Mouse (Mus musculus): ENCODE data around the gene Wwox. TPM values are rescaled to one million over a fixed set of nuclear protein-coding genes. Genes with fewer than 3 reads are reported as not detected.

The Wwox gene
- polyA plus RNA-seq, 1 experiment from 2014 or later: 20.2 TPM

DNA sequence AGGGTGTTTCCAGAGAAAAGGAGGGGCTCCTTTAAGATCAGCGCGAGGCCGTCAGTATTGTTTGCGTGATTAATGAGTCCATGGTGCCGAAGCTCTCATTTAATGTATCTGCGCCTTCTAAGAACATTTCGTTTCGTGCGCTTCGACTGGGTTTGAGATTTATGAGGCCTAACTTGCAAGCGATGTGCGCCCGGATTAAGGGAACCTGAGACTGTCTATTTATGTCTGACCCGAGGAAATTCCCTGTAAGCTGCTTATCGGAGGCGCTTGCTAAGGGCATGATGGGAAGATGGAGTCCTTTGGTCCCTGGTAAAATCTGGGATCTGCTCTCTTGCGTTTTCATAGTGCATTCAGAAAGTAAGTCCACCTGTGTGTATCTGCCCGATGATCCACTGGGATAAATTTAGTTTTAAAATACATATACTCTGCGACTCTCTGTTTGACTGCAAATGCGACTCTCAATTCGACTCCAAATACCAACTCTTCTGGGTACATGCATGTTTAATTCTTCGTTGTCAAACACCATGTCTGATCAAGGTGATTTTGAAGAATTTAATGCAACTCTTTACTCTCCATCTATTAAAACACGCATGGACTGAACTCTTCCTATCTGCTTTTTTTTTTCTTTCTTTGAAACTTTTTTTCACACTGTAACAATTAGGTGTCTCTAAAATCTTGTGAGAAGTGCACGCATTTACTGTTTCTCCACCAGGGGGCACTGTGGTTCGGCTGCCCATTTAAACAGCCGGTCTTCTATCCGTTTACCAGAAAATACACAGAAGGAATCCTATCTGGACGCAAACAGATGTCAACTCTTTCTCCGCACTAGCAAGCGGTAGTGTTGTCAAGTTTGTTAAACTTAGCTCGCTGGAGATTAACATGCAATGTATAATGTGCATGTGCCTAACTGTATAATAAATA is 331.7 kb downstream of the Wwox start:
- whole genome bisulfite sequencing: 18% methylated on average over 31 of the region's 31 CpGs
- no peak; the same call in 1 of the 2 replicates for ATAC-seq (ENCODE audit: low FRiP score, low TSS enrichment)
- Histone ChIP-seq H3K27me3 (ENCODE audit: insufficient read depth, low read length) (no peaks in the 10 kb centered on the region; the same call in none of the 2 replicates), H3K36me3 (ENCODE audit: insufficient read depth, low read length) (no peaks in the 10 kb centered on the region), H3K4me2 (replicated peaks; ENCODE audit: low read depth, low read length) (peak overlapping the region; percentile 53), H3K4me1 (ENCODE audit: insufficient read depth, low read length) (peaks cover 41% of the 10 kb centered on the region), H3K9ac (replicated peaks; ENCODE audit: low read length) (peak overlapping the region; percentile 24; the same call in 1 of the 2 replicates), H3K27ac (ENCODE audit: low read length) (no peak overlapping the region), H3K4me3 (ENCODE audit: low read length) (peak overlapping the region; percentile 28), H3K9me3 (ENCODE audit: low read length) (no peaks in the 10 kb centered on the region)

DNA sequence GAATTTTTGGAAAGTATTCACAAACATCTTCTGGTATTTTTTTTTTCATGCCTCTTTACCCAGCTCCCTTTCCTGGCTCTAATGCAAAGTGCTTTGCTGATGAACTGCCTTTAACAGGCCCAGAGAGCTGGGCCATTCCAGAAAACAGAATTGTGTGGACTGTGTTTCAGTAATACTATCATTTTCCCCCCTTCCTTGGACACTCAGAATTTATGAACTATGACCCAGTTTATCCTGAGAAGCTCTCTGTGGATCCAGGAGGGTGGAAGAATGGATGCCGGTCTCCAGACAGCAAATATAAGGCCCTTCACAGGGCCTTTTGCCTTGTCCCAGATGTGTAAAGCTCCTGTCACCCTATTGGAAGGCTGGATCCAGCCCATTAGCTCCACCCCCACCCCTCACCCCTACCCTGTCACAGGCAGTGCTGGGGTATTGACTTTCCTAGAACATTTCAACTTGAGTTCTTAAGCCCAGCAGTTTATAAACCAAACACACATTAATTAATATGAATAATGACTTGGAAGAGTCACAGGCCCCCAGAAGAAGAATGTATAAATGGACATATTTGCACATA is 332.9 kb downstream of the Wwox start:
- no peak overlapping the region for H3K4me2 ChIP-seq (replicated peaks; ENCODE audit: low read depth, low read length)
- H3K36me3 ChIP-seq (ENCODE audit: insufficient read depth, low read length): no peaks in the 10 kb centered on the region
- peak overlapping the region; percentile 70; the same call in 1 of the 2 replicates for H3K27ac ChIP-seq (ENCODE audit: low read length)
- no peaks in the 10 kb centered on the region; the same call in none of the 2 replicates for H3K27me3 ChIP-seq (ENCODE audit: insufficient read depth, low read length)
- peaks cover 42% of the 10 kb centered on the region for H3K4me1 ChIP-seq (ENCODE audit: insufficient read depth, low read length)
- H3K9me3 ChIP-seq (ENCODE audit: low read length): no peaks in the 10 kb centered on the region
- H3K9ac ChIP-seq (replicated peaks; ENCODE audit: low read length): no peak overlapping the region
- peak; percentile 50; the same call in 1 of the 2 replicates for ATAC-seq (ENCODE audit: low FRiP score, low TSS enrichment)
- no peak overlapping the region for H3K4me3 ChIP-seq (ENCODE audit: low read length)
- 36% methylated on average over 1 of the region's 1 CpGs for WGBS

DNA sequence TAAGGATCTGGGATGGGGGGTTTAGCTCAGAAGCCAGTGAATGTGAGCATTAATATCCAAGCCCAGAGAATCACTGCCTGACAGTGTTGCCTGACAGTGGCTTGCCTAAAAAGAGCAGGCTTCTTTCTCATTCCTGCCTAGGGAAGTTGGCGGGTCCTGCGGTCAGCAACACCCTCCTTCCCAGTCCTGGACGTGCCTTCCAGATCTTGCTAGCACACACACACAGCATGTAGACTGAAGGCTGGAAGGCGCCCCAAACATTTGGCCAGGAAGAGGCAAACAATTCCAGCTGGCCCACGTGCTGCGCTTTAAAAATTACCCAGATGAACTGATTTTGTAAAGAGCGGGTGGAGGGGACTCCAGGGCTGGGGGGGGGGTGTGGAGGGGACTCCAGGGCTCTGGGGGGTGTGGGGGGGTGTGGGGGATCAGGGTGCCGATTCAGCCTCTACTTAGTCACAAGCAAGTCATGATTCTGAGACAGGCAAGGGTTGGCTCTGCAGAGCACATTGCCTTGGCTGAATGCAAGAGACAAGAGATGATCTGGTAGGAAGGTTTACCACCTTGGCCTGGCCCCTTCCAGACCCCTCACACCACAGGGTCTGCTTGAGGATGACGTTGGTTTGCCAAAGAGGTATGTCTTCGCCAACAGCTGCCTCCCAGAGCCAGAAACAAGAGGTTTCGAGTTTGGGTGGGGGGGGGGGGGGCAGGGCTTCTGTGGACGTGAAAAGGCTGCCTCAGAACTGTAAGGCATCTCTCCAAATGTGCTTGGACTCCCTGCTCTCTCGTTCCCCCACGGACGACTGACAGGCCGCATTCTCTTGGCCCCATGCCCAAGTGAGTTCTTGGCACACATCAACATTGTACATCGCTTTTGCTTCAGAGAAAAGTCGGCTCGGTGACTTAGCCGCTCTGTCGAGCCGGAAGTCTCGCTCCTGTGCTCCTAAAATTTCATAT is 334.3 kb downstream of the Wwox start:
- Histone ChIP-seq H3K36me3 (ENCODE audit: insufficient read depth, low read length) (no peaks in the 10 kb centered on the region), H3K27me3 (ENCODE audit: insufficient read depth, low read length) (no peaks in the 10 kb centered on the region; the same call in none of the 2 replicates), H3K4me2 (replicated peaks; ENCODE audit: low read depth, low read length) (peak overlapping the region; percentile 5; the same call in 1 of the 2 replicates), H3K4me3 (ENCODE audit: low read length) (no peak overlapping the region), H3K4me1 (ENCODE audit: insufficient read depth, low read length) (peaks cover 46% of the 10 kb centered on the region), H3K9ac (replicated peaks; ENCODE audit: low read length) (no peak overlapping the region), H3K9me3 (ENCODE audit: low read length) (no peaks in the 10 kb centered on the region), H3K27ac (ENCODE audit: low read length) (peak overlapping the region; percentile 21; the same call in 1 of the 2 replicates)
- peak; percentile 49 for ATAC-seq (ENCODE audit: low FRiP score, low TSS enrichment)
- WGBS: 46% methylated on average over 23 of the region's 23 CpGs

DNA sequence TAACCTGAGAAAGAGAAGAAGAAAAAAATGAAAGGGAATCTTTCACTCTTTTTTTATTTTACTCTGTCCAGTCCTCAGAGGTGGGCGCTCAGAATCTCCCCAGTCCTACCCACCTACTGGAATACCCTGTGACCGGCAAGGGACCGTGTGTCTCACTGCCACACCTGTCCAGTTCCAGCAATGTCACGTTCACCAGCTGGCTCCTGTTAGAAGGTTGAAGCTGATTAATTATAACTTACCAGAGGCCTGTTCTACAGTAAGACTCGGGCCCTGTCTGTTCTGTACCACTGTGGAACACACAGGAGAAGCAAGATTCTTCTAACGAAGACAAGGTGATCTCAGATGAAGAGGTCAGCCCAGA is 334.9 kb downstream of the Wwox start:
- H3K4me2 ChIP-seq (replicated peaks; ENCODE audit: low read depth, low read length): peak overlapping the region; percentile 5; the same call in 1 of the 2 replicates
- H3K36me3 ChIP-seq (ENCODE audit: insufficient read depth, low read length): no peaks in the 10 kb centered on the region
- 46% methylated on average over 6 of the region's 6 CpGs for WGBS

DNA sequence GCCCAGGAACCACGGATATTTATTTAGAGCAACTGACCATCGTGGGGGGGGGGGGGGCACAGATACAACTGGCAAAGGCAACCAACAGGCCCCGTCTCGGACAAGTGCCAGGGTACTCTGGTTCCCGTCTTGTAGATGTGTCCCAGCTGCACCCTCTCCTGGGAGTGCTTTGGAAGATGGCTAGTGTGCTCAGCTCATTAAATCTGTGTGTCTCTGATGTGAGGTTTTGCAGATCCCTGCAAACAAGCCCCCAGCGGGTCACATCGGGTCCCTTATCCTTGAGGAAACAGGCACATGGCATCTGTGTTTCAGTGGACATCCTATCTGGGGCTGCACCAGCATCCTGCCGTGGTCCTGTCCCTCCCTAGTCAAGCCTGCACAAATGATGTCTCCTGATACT is 336.1 kb downstream of the Wwox start:
- Histone ChIP-seq H3K9me3 (ENCODE audit: low read length) (no peaks in the 10 kb centered on the region), H3K27ac (ENCODE audit: low read length) (no peak overlapping the region), H3K27me3 (ENCODE audit: insufficient read depth, low read length) (no peaks in the 10 kb centered on the region; the same call in 1 of the 2 replicates), H3K9ac (replicated peaks; ENCODE audit: low read length) (no peak overlapping the region), H3K4me2 (replicated peaks; ENCODE audit: low read depth, low read length) (no peak overlapping the region), H3K4me1 (ENCODE audit: insufficient read depth, low read length) (peaks cover 43% of the 10 kb centered on the region), H3K36me3 (ENCODE audit: insufficient read depth, low read length) (no peaks in the 10 kb centered on the region), H3K4me3 (ENCODE audit: low read length) (no peak overlapping the region)
- WGBS: 49% methylated on average over 8 of the region's 8 CpGs
- ATAC-seq (ENCODE audit: low FRiP score, low TSS enrichment): no peak

More for the DNA sequence above, 334.9 kb downstream of the Wwox start:
- H3K9ac ChIP-seq (replicated peaks; ENCODE audit: low read length): no peak overlapping the region
- no peak for ATAC-seq (ENCODE audit: low FRiP score, low TSS enrichment)
- no peaks in the 10 kb centered on the region for H3K9me3 ChIP-seq (ENCODE audit: low read length)
- H3K27me3 ChIP-seq (ENCODE audit: insufficient read depth, low read length): no peaks in the 10 kb centered on the region; the same call in none of the 2 replicates
- H3K4me1 ChIP-seq (ENCODE audit: insufficient read depth, low read length): peaks cover 46% of the 10 kb centered on the region
- no peak overlapping the region for H3K4me3 ChIP-seq (ENCODE audit: low read length)
- no peak overlapping the region for H3K27ac ChIP-seq (ENCODE audit: low read length)

DNA sequence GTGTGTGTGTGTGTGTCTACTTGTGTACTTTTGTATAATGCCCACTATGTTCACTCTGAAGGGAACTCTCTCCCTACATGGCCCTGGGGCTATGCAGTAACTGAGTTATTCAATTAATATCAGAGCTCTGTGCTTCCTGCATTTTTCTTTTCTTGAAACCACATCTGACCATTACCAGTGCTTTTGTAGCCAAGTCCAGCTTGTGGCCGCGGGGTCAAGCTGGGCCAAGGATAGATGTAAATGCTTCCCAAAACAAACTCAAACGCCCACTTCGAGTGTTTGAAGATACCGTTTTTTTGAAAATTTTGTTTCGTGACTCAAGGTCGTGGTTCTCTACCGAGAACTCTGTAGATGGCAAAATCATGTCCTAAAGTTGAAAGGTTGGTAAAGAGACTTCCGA is 337.2 kb downstream of the Wwox start:
- 90% methylated on average over 9 of the region's 9 CpGs for WGBS
- ATAC-seq (ENCODE audit: low FRiP score, low TSS enrichment): no peak

DNA sequence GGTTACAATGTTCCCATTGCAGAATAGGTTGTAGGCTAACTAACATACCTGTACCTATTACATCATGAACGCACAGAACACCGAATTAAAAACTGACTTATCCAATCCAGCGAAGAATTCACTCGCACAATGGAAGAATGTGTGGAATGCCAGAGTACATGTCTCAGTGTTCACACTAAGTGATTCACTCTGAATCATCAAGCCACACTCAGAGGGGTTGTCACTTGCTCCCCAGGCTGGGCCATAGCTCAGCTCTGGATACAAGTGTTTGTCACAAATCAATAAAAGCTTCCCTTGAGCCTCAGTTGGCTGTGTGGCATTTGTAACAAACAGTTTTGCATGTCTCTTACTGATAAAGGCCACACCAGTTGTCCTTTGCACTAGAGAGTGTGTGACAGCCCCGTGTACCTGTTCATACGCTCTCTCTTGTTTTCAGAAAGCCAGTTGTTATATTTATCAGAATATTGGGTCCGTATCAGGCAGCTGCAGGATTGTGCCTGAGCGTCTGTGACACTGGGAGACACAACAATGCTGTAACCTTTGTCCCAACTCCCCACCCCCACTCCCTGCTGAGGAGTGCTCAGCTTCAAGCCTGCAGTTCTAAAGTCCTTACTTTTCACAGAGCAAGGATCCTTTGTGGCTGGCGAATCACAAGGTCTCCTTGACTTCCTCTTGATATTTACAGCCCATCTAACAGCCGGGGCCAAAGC is 338.0 kb downstream of the Wwox start:
- Histone ChIP-seq H3K9ac (replicated peaks; ENCODE audit: low read length) (no peak overlapping the region), H3K4me1 (ENCODE audit: insufficient read depth, low read length) (peaks cover 33% of the 10 kb centered on the region), H3K4me2 (replicated peaks; ENCODE audit: low read depth, low read length) (no peak overlapping the region), H3K27ac (ENCODE audit: low read length) (no peak overlapping the region), H3K36me3 (ENCODE audit: insufficient read depth, low read length) (no peaks in the 10 kb centered on the region), H3K9me3 (ENCODE audit: low read length) (no peaks in the 10 kb centered on the region), H3K4me3 (ENCODE audit: low read length) (no peak overlapping the region), H3K27me3 (ENCODE audit: insufficient read depth, low read length) (no peaks in the 10 kb centered on the region)
- no peak for ATAC-seq (ENCODE audit: low FRiP score, low TSS enrichment)
- 65% methylated on average over 10 of the region's 10 CpGs for WGBS

More for the DNA sequence above, 337.2 kb downstream of the Wwox start:
- H3K27ac ChIP-seq (ENCODE audit: low read length): no peak overlapping the region
- H3K4me2 ChIP-seq (replicated peaks; ENCODE audit: low read depth, low read length): no peak overlapping the region
- peaks cover 37% of the 10 kb centered on the region for H3K4me1 ChIP-seq (ENCODE audit: insufficient read depth, low read length)
- no peak overlapping the region for H3K4me3 ChIP-seq (ENCODE audit: low read length)
- no peaks in the 10 kb centered on the region for H3K36me3 ChIP-seq (ENCODE audit: insufficient read depth, low read length)
- H3K9ac ChIP-seq (replicated peaks; ENCODE audit: low read length): no peak overlapping the region
- no peaks in the 10 kb centered on the region for H3K27me3 ChIP-seq (ENCODE audit: insufficient read depth, low read length)
- H3K9me3 ChIP-seq (ENCODE audit: low read length): no peaks in the 10 kb centered on the region

DNA sequence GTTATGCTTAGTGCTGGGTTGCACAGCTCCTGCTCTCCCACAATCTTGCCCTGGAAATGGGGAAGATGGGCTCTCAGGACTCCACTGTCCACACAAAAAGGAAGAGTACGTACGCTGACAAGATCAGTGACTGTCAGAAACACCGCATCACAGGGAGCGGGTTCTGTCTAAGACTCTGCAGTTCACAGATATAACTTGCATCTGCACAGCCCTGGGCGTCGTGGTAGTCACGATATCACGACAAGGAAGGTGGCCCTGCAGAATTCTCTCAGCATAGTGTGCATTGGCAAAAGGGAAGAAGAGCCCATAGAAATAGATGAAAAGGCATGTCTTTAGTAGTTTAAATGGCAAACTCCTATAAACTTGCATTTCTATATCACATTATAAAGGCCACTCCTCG is 339.5 kb downstream of the Wwox start:
- no peaks in the 10 kb centered on the region for H3K36me3 ChIP-seq (ENCODE audit: insufficient read depth, low read length)

DNA sequence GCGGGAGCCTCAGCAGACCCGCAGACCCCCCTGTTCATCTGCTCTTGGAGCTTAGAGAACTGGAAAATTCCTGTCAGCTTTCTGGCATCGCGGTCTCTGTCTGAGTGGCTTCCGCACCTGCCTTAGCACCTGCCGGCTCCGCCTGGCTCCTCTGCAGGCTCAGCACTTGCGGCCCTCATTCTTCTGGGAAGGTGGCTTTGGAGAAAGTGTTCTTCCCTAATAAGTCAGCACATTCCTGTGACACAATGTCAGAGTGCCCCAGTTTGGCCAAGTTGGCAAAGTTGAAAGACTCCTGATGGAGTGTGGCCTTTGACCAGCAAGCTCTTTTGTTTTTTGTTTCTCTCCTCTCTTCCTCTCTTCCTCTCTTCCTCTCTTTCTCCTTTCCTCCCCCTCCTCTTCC is 343.9 kb downstream of the Wwox start:
- Histone ChIP-seq H3K9ac (replicated peaks; ENCODE audit: low read length) (no peak overlapping the region), H3K4me1 (ENCODE audit: insufficient read depth, low read length) (no peaks in the 10 kb centered on the region), H3K9me3 (ENCODE audit: low read length) (no peaks in the 10 kb centered on the region), H3K27me3 (ENCODE audit: insufficient read depth, low read length) (no peaks in the 10 kb centered on the region), H3K27ac (ENCODE audit: low read length) (no peak overlapping the region), H3K4me2 (replicated peaks; ENCODE audit: low read depth, low read length) (no peak overlapping the region), H3K4me3 (ENCODE audit: low read length) (no peak overlapping the region), H3K36me3 (ENCODE audit: insufficient read depth, low read length) (no peaks in the 10 kb centered on the region)
- no peak for ATAC-seq (ENCODE audit: low FRiP score, low TSS enrichment)
- 70% methylated on average over 8 of the region's 8 CpGs for WGBS

More for the DNA sequence above, 339.5 kb downstream of the Wwox start:
- no peaks in the 10 kb centered on the region for H3K27me3 ChIP-seq (ENCODE audit: insufficient read depth, low read length)
- no peak overlapping the region for H3K9ac ChIP-seq (replicated peaks; ENCODE audit: low read length)
- H3K27ac ChIP-seq (ENCODE audit: low read length): no peak overlapping the region
- peaks cover 17% of the 10 kb centered on the region for H3K4me1 ChIP-seq (ENCODE audit: insufficient read depth, low read length)
- no peaks in the 10 kb centered on the region for H3K9me3 ChIP-seq (ENCODE audit: low read length)
- ATAC-seq (ENCODE audit: low FRiP score, low TSS enrichment): no peak
- WGBS: 86% methylated on average over 9 of the region's 9 CpGs
- no peak overlapping the region for H3K4me2 ChIP-seq (replicated peaks; ENCODE audit: low read depth, low read length)
- H3K4me3 ChIP-seq (ENCODE audit: low read length): no peak overlapping the region

Measured in kidney, embryonic 16.5 days (tissue).